Mouse (Mus musculus): ENCODE results near the gene Psmd5. TPM values are rescaled to one million over a fixed set of nuclear protein-coding genes. Genes with fewer than 3 reads are reported as not detected.

Psmd5 gene
- polyA plus RNA-seq (2014; fragmentation: Nextera tagmentation; extraction: Ambion mirVana): 114 and 128 TPM in 2 replicates

GRCm38 (mm10) chr2:34874816-34875345 lies at the start of gene Psmd5:
TSS of gene Psmd5 (minus strand) at chr2:34874968.
- no peak within 1 kb of the TSS for H3K27ac ChIP-seq (replicated peaks; ENCODE audit: low read depth, low read length)
- no peak within 1 kb of the TSS for H3K4me3 ChIP-seq (ENCODE audit: low read depth, low read length)
- DNase-seq (ENCODE audit: low spot score): no peak
- H3K4me2 ChIP-seq (ENCODE audit: low read depth, low read length): no peak within 1 kb of the TSS
- no peaks in the 10 kb centered on the region for H3K36me3 ChIP-seq (replicated peaks; ENCODE audit: control insufficient read depth, insufficient read depth, low read depth, low read length)
- 15% methylated on average over 8 of the region's 8 CpGs for WGBS
- H3K9ac ChIP-seq (replicated peaks; ENCODE audit: low read length): no peak within 1 kb of the TSS
- ATAC-seq (replicated peaks; ENCODE audit: insufficient number of reproducible peaks, low FRiP score, low TSS enrichment, low read depth): no peak
- no peaks in the 10 kb centered on the region for H3K27me3 ChIP-seq (ENCODE audit: control insufficient read depth, insufficient read depth, low read length)
- no peaks in the 10 kb centered on the region for H3K9me3 ChIP-seq (replicated peaks; ENCODE audit: control insufficient read depth, low read length)
- H3K4me1 ChIP-seq (ENCODE audit: control insufficient read depth, insufficient read depth, low read length): no peaks in the 10 kb centered on the region

GRCm38 (mm10) chr2:34922729-34923128 lies 48.0 kb upstream of the Psmd5 start:
- WGBS: 20% methylated on average over 2 of the region's 2 CpGs
- Histone ChIP-seq H3K27me3 (ENCODE audit: control insufficient read depth, insufficient read depth, low read length) (no peaks in the 10 kb centered on the region), H3K4me1 (ENCODE audit: control insufficient read depth, insufficient read depth, low read length) (no peaks in the 10 kb centered on the region), H3K4me3 (ENCODE audit: low read depth, low read length) (no peak overlapping the region), H3K36me3 (replicated peaks; ENCODE audit: control insufficient read depth, insufficient read depth, low read depth, low read length) (no peaks in the 10 kb centered on the region), H3K27ac (replicated peaks; ENCODE audit: low read depth, low read length) (no peak overlapping the region), H3K9ac (replicated peaks; ENCODE audit: low read length) (no peak overlapping the region), H3K9me3 (replicated peaks; ENCODE audit: control insufficient read depth, low read length) (no peaks in the 10 kb centered on the region), H3K4me2 (ENCODE audit: low read depth, low read length) (no peak overlapping the region)
- ATAC-seq (replicated peaks; ENCODE audit: insufficient number of reproducible peaks, low FRiP score, low TSS enrichment, low read depth) (no peak), DNase-seq (ENCODE audit: low spot score) (no peak)

- Histone ChIP-seq H3K36me3 (replicated peaks; ENCODE audit: control insufficient read depth, insufficient read depth, low read depth, low read length) (no peaks in the 10 kb centered on the region), H3K27ac (replicated peaks; ENCODE audit: low read depth, low read length) (no peak overlapping the region), H3K4me2 (ENCODE audit: low read depth, low read length) (no peak overlapping the region), H3K4me1 (ENCODE audit: control insufficient read depth, insufficient read depth, low read length) (no peaks in the 10 kb centered on the region), H3K9me3 (replicated peaks; ENCODE audit: control insufficient read depth, low read length) (no peaks in the 10 kb centered on the region), H3K27me3 (ENCODE audit: control insufficient read depth, insufficient read depth, low read length) (no peaks in the 10 kb centered on the region; the same call in none of the 2 replicates), H3K9ac (replicated peaks; ENCODE audit: low read length) (no peak overlapping the region), H3K4me3 (ENCODE audit: low read depth, low read length) (no peak overlapping the region)
- WGBS: 57% methylated on average over 2 of the region's 2 CpGs
- no peak for ATAC-seq (replicated peaks; ENCODE audit: insufficient number of reproducible peaks, low FRiP score, low TSS enrichment, low read depth)
- no peak for DNase-seq (ENCODE audit: low spot score)
These were observed 45.4 kb upstream of the Psmd5 start for GRCm38 (mm10) chr2:34920144-34920543.

GRCm38 (mm10) chr2:34915103-34915502 lies 40.3 kb upstream of the Psmd5 start:
- DNase-seq (ENCODE audit: low spot score) (no peak), ATAC-seq (replicated peaks; ENCODE audit: insufficient number of reproducible peaks, low FRiP score, low TSS enrichment, low read depth) (no peak)
- Histone ChIP-seq H3K4me3 (ENCODE audit: low read depth, low read length) (no peak overlapping the region), H3K4me1 (ENCODE audit: control insufficient read depth, insufficient read depth, low read length) (no peaks in the 10 kb centered on the region; the same call in 1 of the 2 replicates), H3K27ac (replicated peaks; ENCODE audit: low read depth, low read length) (no peak overlapping the region), H3K36me3 (replicated peaks; ENCODE audit: control insufficient read depth, insufficient read depth, low read depth, low read length) (no peaks in the 10 kb centered on the region), H3K9ac (replicated peaks; ENCODE audit: low read length) (no peak overlapping the region), H3K9me3 (replicated peaks; ENCODE audit: control insufficient read depth, low read length) (no peaks in the 10 kb centered on the region), H3K4me2 (ENCODE audit: low read depth, low read length) (no peak overlapping the region), H3K27me3 (ENCODE audit: control insufficient read depth, insufficient read depth, low read length) (peaks cover 23% of the 10 kb centered on the region)
- 25% methylated on average over 2 of the region's 2 CpGs for WGBS

- Histone ChIP-seq H3K9ac (replicated peaks; ENCODE audit: low read length) (no peak overlapping the region), H3K4me3 (ENCODE audit: low read depth, low read length) (no peak overlapping the region), H3K27me3 (ENCODE audit: control insufficient read depth, insufficient read depth, low read length) (peaks cover 23% of the 10 kb centered on the region), H3K4me2 (ENCODE audit: low read depth, low read length) (no peak overlapping the region), H3K9me3 (replicated peaks; ENCODE audit: control insufficient read depth, low read length) (no peaks in the 10 kb centered on the region), H3K4me1 (ENCODE audit: control insufficient read depth, insufficient read depth, low read length) (no peaks in the 10 kb centered on the region; the same call in 1 of the 2 replicates), H3K27ac (replicated peaks; ENCODE audit: low read depth, low read length) (no peak overlapping the region), H3K36me3 (replicated peaks; ENCODE audit: control insufficient read depth, insufficient read depth, low read depth, low read length) (no peaks in the 10 kb centered on the region)
- WGBS: 7% methylated on average over 2 of the region's 2 CpGs
- DNase-seq (ENCODE audit: low spot score) (no peak), ATAC-seq (replicated peaks; ENCODE audit: insufficient number of reproducible peaks, low FRiP score, low TSS enrichment, low read depth) (no peak)
These were observed 40.0 kb upstream of the Psmd5 start for GRCm38 (mm10) chr2:34914823-34915082.

- H3K27ac ChIP-seq (replicated peaks; ENCODE audit: low read depth, low read length): no peak overlapping the region
- H3K4me1 ChIP-seq (ENCODE audit: control insufficient read depth, insufficient read depth, low read length): no peaks in the 10 kb centered on the region; the same call in 1 of the 2 replicates
- 5% methylated on average over 37 of the region's 50 CpGs for WGBS
- peak overlapping the region; percentile 63 for H3K4me3 ChIP-seq (ENCODE audit: low read depth, low read length)
- H3K9me3 ChIP-seq (replicated peaks; ENCODE audit: control insufficient read depth, low read length): no peaks in the 10 kb centered on the region
- peak overlapping the region; percentile 59 for H3K9ac ChIP-seq (replicated peaks; ENCODE audit: low read length)
- H3K4me2 ChIP-seq (ENCODE audit: low read depth, low read length): peak overlapping the region; percentile 98
- ATAC-seq (replicated peaks; ENCODE audit: insufficient number of reproducible peaks, low FRiP score, low TSS enrichment, low read depth) (peak; percentile 42; the same call in 1 of the 2 replicates), DNase-seq (ENCODE audit: low spot score) (peak; percentile 34)
- peaks cover 23% of the 10 kb centered on the region for H3K27me3 ChIP-seq (ENCODE audit: control insufficient read depth, insufficient read depth, low read length)
- no peaks in the 10 kb centered on the region for H3K36me3 ChIP-seq (replicated peaks; ENCODE audit: control insufficient read depth, insufficient read depth, low read depth, low read length)
These were observed 39.5 kb upstream of the Psmd5 start for GRCm38 (mm10) chr2:34914069-34914822.

- peak within 1 kb of the TSS; percentile 59 for H3K9ac ChIP-seq (replicated peaks; ENCODE audit: low read length)
- DNase-seq (ENCODE audit: low spot score) (peak; percentile 30), ATAC-seq (replicated peaks; ENCODE audit: insufficient number of reproducible peaks, low FRiP score, low TSS enrichment, low read depth) (no peak; the same call in 1 of the 2 replicates)
- H3K9me3 ChIP-seq (replicated peaks; ENCODE audit: control insufficient read depth, low read length): no peaks in the 10 kb centered on the region
- under 1% methylated on average over 59 of the region's 64 CpGs for WGBS
- H3K4me1 ChIP-seq (ENCODE audit: control insufficient read depth, insufficient read depth, low read length): no peaks in the 10 kb centered on the region; the same call in 1 of the 2 replicates
- peak within 1 kb of the TSS; percentile 98 for H3K4me2 ChIP-seq (ENCODE audit: low read depth, low read length)
- no peak within 1 kb of the TSS for H3K27ac ChIP-seq (replicated peaks; ENCODE audit: low read depth, low read length)
- peak within 1 kb of the TSS; percentile 63 for H3K4me3 ChIP-seq (ENCODE audit: low read depth, low read length)
- peaks cover 23% of the 10 kb centered on the region for H3K27me3 ChIP-seq (ENCODE audit: control insufficient read depth, insufficient read depth, low read length)
- no peaks in the 10 kb centered on the region for H3K36me3 ChIP-seq (replicated peaks; ENCODE audit: control insufficient read depth, insufficient read depth, low read depth, low read length)
These were observed 38.7 kb upstream of the Psmd5 start, which contains the start of gene Phf19 for GRCm38 (mm10) chr2:34913218-34914068. TSS of gene Phf19 (minus strand) at chr2:34914026.
